Mouse (Mus musculus): ENCODE measurements around the gene Pcsk5.

Gene Pcsk5

DNA sequence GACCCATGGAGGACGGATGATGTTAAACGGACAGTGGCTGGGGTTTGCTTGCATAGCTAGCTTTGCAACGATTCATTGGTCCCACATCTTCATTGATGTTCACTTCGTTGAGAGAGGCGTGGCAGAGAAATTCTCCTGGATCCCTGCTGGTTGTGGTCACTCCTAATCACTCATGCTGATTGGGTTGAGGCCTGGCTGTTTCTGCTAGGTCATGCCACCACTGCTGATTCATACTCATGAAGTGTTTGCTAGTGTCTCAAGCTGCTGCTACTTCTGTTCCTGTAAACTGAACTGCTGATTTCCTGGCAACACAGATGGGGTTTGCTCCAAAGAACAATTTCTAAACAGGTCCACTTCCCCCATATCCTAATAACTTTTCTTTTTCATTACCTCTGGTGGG is 430.6 kb downstream of the Pcsk5 start:
- DNase-seq (ENCODE audit: extremely low read depth, low read depth, low spot score) = no peak

GRCm38 (mm10) chr19:17403175-17403574 is 434.3 kb downstream of the Pcsk5 start:
- DNase-seq (ENCODE audit: extremely low read depth, low read depth, low spot score) = no peak

DNA sequence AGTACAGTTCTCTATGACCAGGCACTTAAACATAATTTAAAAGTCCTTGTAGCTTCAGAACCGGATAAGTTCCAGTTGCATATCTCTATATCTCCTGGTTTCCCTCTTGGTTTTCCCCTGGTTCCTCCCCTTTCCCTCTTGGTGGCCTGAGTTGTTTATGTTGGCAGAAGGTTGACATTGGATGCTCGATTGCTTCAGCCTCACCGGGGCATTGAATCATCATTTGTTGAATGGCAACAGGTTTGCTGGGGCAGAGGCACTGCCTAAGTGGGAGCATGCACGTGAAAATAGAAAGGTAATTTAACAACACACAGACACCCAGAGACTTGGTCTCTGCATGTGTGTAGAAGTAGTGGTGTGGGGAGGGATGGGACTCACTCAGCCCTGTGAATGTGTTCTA is 436.9 kb downstream of the Pcsk5 start:
- DNase-seq (ENCODE audit: extremely low read depth, low read depth, low spot score) = no peak

GRCm38 (mm10) chr19:17399965-17400364 is 437.5 kb downstream of the Pcsk5 start:
- DNase-seq (ENCODE audit: extremely low read depth, low read depth, low spot score) = no peak

DNA sequence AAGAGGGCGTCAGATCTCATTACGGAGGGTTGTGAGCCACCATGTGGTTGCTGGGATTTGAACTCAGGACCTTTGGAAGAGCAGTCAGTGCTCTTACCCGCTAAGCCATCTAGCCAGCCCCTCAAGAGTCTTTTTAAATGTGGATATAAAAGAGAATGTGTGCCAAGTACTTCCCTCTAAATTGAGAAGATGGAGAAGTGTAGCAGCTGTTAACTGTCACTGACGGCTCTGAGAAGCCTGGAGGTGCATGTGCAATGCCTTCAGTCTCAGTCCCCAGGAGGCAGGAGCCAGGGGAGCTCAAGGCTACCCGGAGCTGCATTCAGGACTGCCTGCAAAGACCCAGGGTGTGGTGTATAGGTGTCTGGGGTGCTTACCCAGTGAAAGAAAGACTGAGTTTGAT is 439.5 kb downstream of the Pcsk5 start:
- DNase-seq (ENCODE audit: extremely low read depth, low read depth, low spot score) = no peak

GRCm38 (mm10) chr19:17396802-17397201 is 440.6 kb downstream of the Pcsk5 start:
- DNase-seq (ENCODE audit: extremely low read depth, low read depth, low spot score) = no peak

- DNase-seq (ENCODE audit: extremely low read depth, low read depth, low spot score) = no peak
Measured at GRCm38 (mm10) chr19:17393841-17394591, 443.4 kb downstream of the Pcsk5 start, which contains the start of gene Rfk. Gene Rfk (plus strand): TSS chr19:17394043.

- no peak for DNase-seq (ENCODE audit: extremely low read depth, low read depth, low spot score)
Measured at GRCm38 (mm10) chr19:17392866-17393265, 444.6 kb downstream of the Pcsk5 start.

GRCm38 (mm10) chr19:17388404-17388803 is 449.0 kb downstream of the Pcsk5 start:
- no peak for DNase-seq (ENCODE audit: extremely low read depth, low read depth, low spot score)

- no peak for DNase-seq (ENCODE audit: extremely low read depth, low read depth, low spot score)
Measured at GRCm38 (mm10) chr19:17386424-17386823, 451.0 kb downstream of the Pcsk5 start.

DNA sequence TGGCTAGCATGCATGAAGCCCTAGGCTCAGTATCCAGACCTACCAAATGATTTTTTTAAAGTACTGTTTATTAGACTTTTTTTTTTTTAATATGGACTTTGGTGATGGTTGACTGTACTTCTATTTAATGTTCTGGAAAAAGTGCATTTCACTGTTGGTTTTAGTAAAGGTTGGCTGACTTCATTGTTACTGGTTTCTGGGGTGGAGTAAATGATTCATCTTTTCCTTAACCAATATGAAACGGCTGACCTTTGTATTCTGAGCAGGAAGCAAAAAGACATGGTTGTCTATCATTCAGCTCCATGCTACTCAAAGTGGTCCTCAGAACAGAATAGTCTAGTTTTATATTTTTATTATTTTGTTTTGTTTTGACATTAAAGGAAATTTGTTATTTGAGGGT is 452.0 kb downstream of the Pcsk5 start:
- DNase-seq (ENCODE audit: extremely low read depth, low read depth, low spot score) = no peak

DNA sequence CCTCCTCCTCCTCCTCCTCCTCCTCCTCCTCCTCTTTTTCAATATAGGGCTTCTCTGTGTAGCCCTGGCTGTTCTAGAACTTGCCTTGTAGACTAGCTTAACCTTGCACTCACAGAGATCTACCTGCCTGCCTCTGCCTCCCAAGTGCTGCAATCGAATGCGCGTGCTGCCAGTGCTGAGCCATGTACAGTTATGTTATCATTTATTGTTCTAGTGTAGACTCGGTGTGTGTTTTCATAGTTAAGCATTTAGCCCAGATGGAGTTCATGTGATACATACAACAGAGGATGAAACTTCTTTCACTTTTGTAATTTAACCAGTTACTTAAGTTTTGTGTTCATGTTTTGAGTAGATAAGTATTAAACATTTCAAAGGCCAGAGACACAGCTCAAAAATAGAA is 452.4 kb downstream of the Pcsk5 start:
- no peak for DNase-seq (ENCODE audit: extremely low read depth, low read depth, low spot score)

DNA sequence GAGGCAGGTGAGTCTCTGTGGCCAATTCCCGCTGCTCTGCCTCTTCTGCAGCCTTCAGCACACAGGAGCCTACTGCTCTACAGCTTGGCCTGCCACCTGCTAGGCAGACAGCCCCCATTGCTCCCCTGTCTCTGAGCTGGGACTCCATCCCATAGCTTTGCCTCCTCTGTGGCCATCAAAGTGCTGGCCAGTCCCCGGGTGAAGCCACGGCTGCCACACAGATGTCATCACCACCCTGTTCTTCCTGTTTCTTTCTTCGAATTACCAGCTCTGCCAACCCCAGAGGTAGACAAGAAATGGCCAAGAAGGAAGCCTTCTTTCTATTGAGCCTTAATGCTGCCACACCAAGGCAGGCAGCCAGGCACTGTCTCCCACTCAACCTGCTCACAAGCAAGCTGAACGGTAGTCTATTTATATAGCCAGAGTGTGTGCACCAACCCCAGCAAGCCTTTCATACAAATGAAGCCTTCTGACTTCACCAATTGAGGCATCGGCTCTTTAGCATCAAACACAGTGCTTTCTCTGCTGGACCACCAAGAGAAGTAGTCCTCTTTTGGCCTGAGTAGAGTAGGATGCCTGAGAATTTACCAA is 454.5 kb downstream of the Pcsk5 start:
- no peak for DNase-seq (ENCODE audit: extremely low read depth, low read depth, low spot score)
